Mouse (Mus musculus): Measurements from ENCODE around the gene Trim40.

The Trim40 gene

DNA sequence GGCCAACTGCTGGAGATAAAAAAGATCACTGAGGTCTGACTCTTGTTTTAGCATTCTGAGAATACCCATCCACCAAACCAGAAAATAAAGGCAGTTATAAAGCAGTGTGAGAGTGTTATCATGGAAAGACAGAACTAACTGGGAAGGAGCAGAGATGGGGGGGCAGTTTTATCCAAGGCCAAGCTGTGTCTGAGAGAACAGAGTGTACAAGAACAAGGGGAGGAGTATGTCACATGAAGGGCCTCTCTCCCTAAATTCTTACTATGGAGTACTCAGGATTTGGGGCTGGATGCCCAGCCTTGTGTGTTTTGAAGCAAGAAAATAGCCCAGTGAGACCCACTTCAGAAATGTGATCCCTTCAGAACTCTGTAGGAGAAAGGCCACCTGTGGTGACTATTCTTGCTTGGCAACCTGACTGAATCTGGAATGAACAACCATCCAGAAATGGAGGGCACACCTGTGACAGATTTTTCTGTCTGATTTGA lies 48.9 kb downstream of the Trim40 start:
- no peak for DNase-seq (ENCODE audit: low spot score)

DNA sequence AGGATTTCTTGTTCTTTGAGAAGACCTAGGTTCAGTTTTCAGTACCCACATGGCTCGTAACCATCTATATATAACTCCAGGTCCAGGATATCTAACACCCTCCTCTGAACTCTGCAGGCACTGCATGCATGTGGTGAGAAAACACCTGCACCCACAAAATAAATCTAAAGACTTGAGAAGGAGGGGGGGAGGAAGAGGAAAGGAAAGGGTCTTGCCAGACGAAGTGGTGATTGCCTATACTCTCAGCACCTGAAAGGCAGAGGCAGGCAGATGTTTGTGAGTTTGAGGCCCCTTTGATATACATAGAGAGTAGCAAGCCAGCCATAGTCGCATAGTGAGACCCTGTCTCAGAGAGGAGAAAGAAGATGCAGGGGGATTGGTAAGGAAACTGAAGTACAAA lies 50.0 kb downstream of the Trim40 start:
- no peak for DNase-seq (ENCODE audit: low spot score)

DNA sequence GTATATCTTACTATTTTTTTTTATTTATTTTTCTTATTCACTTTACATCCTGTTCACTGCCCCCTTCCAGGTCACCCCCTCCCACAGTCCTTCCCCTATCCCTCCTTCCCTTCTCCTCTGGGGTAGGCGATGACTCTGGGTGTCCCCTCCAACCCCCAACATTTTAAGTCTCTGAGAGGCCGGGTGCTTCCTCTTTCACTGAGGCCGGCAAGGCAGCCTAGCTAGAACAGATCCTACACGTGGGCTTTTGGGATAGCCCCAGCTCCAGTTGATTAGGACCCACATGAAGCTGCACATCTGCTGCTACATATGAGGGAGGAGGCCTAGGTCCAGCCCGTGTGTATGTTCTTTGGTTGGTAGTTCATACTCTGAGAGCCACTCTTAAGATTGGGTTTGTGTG lies 50.9 kb downstream of the Trim40 start:
- DNase-seq (ENCODE audit: low spot score): no peak

DNA sequence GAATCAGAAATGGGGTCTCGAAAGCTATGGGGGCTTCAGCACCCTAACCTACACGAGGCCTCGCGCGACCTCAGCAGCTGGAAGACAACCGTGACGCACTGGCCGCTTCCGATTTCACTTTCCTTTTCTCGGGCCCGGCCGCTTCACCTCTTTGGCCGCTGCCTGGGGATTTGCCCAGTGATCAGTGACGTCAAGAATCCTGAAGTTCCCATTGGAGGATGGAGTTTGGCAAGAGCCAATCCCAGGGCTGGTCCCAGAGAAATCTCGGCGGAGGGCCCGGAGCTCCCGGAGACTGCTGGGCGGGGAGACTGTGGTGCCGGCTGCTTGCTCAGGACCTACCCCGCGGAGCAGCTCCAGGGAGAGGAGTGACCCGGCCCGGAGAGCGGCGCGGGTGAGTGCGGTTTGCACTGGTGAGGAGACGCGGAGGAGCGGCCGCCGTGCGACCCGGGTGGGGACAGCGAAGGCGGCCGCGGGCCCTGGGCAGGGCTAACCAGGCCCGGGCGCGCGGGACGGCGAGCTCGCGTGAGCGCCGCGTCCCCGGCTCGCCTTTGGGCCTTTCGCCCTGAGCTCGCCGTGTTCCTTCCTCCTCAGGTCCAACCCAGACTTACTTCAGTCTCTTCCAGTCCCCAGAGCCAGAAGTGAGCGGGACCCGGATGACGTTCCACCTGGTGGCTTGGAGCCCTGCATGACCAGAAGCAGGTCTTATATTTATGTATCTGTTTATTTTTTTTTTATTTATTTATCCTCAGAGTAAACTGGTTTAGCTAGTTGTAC lies 52.9 kb downstream of the Trim40 start, which contains the start of gene Trim26:
Trim26 (plus strand) TSS at position 261 of the 774 bp plus-strand sequence.
- peak; percentile 99 for DNase-seq (ENCODE audit: low spot score)

DNA sequence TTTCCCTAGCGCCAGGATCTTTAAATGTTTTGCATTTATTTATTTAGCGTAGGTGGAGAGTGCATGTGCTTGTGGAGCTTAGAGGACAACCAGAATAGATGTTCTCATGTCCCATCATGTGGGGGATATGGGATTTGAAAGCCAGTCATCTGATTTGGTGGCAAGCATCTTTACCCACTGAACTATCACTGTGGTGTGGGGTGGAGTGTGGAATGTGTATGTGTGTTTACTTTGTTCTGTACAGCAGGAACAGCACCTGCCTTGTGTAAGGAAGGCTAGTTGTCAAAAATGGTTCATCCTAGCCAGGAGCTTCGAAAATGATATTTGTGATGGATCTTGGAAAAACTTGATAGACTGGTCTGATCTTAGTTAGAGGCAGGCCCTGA lies 53.5 kb downstream of the Trim40 start:
- no peak for DNase-seq (ENCODE audit: low spot score)

DNA sequence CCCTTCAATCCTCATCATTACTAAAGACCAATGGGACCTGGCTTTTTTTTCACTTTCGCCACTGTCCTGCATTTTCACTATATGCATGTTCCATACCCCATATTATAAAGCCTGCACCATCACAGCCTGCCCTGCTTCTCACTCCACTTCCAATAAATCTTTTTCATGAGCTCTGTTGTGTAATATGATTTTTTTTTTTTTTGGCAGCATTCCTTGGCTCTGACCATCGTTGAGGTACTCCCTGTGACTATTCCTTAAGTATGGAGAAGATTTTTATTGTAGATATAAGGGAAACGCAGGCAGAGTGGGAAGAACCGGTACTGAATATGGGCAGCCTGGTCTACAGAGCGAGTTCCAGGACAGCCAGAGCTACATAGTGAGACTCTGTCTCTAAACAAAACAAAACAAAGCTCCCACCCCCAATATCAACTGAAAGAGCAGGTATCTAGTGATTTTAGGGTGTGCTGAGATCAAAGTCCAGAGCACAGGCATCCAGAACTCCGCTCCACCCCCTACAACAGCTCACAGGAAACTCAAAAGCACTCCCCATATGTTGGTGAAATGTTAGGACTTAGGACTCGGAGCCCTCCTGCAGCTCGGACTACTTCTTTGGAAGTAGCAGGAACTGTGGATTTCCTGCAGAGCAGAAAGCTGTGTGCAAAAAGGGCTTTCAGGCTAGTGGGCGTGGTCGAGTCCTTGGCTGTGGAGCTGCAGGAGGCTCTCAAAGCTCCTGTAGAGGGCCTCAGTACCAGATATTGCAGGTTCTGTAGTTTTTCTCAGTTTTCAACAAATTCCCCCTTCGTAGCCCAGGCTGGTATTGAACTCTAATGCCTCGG lies 54.1 kb downstream of the Trim40 start:
- peak; percentile 68 for DNase-seq (ENCODE audit: low spot score)

DNA sequence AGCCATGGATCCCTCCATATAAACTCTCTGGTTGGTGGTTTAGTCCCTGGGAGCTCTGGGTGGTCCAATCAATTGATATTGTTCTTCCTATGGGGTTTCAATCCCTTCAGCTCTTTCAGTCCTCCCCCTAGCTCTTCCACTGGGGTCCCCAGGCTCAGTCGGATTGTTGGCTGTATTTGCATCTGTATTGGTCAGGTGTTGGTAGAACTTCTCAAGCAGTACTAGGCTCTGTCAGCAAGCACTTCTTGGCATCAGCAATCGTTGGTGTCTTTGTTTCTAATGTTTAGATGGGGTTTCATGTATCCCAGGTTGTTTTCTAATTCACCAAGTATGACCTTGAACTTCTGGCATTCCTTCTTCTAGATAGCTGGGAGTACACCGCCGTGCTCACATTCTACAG lies 57.2 kb downstream of the Trim40 start:
- DNase-seq (ENCODE audit: low spot score): no peak

All from lung, postnatal 25 days (tissue).